Mouse (Mus musculus) ovary, adult 18-20 months (tissue): ENCODE data around the gene Rerg.
"Not testable (repeated sequence)": the region's sequence is repeated elsewhere in the genome, so short reads cannot be mapped to it uniquely, and the experiment has no call there.

Experiments used
- DNase-seq: peaks from one replicate; pipeline ENCODE4 v3.0.0; 2022; ENCODE audit warnings: low spot score, mixed read lengths

The Rerg gene

DNA sequence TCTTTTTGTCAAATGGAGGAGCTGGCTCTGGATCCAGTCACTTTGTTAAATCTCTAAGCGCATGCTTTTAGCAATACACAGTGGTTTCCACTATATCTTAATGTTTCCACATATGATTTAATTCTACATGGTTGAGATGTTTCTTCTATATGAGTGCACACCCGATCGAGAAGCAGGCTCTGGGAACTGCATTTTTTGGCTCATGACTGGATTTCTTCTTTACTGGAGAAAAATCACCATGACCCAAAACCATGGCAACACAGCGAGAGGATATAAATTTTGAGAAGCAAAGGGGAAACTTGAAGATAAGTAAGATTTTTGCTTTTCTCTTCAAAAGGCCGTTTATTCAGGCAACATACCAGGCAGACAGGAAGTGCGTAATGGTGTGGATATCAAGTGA, 94.1 kb downstream of the Rerg start:
- DNase-seq: no peak

DNA sequence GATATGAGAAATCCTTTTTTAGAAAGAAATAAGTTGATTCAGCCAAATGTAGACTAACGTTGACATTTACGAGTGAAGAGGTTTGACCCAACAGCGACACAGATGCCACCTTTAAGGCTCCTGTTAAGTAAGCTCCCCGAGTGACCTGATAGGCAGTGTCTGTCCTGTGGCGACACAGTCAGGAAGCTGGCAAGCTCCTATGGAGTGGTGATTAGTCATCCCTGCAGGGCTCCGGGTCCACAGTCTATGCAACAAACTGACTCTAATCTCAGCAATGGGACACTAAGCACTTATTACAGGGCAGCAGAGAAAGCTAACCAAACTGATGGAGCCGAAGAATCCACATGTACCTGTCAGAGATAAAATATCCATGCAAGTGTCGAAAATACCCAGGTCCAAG, 98.0 kb downstream of the Rerg start:
- no peak for DNase-seq

DNA sequence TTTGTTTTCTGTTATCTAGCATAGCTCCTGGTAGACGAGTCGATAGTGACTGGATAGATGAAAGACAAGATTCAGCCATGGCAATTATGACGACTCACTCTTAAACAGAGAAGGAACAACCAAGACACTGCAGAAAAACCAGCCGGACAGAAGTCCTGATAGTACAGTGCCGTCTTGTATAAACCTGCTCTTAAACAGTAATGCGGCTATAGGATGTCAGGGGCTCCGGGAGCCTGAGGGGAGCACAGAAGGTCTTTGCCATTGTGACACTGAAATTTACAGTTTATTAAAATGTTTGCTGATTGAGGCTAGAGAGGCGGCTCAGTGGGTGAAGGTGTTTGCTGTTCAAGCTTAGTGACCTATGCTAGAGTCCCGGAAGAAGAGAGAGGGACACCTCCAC, 98.8 kb downstream of the Rerg start:
- DNase-seq: no peak

DNA sequence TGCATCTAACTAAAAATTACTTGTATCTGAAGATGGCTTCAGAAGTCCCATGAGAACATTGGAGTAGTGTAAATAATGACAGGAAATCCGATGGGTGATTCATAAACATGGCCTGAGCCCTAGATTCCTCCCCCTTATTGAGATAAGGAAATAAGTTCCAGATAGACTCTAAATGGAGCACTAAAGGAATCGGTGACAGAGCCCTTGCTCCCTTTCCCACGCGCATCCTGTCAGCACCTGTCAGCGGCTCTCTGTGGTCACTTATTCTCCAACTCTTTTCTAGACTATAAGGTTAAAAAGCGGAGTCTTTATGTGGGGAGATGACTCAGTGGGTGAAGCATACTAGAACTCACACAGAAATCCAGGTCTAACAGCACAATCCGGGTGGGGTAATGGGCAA, 104.8 kb downstream of the Rerg start:
- DNase-seq: no peak

DNA sequence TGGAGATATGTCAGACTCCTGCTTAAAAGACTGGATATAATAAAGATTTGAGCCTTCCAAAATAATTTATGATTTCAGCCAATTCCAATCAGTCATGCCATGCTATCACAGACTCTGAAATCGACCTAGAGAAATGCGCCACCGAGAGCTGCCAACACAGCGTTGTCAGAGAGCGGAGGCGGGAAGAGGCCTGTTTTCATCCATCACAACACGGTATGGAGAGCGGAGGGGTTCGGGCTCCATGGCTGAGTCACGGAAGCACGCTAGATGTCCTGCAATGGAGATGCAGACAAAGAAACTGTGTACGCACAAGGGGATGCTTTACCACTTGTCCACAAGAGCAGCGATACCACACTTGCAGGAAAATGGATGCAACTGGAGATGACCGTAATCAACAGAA, 105.5 kb downstream of the Rerg start:
- DNase-seq: no peak

DNA sequence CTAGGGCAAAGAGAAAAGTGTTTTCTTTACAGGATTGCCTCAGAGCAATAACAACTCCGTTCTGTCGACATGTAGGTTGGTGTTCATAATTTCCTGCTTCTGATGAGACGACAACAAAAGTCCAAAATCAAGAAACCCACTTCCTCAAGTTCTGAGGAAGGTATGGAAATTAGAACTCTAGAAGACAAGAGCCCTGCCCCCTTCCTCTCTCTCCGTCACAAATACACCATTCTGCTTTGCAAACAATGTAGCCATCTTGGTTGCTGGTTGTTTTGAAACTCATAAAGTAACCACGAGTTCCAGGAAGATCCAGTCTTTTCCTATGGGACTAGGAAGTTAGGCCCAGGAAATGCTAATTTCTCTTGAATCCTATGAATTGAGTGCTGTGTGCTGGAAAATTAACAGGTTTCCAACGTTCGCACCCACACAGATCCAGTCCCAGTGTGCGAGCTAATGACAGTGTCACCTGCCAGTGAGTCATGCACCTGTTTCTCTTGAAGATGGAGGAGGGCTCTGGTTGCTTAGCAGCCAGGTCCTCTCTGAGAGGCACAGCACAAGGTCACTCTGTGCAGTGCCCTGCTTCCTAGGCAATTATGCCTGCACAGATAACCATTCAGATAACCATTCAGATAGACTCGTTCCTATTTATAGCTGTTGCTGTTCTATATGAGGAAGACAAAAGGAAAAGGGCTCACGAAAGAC, 106.9 kb downstream of the Rerg start:
- DNase-seq: no peak

DNA sequence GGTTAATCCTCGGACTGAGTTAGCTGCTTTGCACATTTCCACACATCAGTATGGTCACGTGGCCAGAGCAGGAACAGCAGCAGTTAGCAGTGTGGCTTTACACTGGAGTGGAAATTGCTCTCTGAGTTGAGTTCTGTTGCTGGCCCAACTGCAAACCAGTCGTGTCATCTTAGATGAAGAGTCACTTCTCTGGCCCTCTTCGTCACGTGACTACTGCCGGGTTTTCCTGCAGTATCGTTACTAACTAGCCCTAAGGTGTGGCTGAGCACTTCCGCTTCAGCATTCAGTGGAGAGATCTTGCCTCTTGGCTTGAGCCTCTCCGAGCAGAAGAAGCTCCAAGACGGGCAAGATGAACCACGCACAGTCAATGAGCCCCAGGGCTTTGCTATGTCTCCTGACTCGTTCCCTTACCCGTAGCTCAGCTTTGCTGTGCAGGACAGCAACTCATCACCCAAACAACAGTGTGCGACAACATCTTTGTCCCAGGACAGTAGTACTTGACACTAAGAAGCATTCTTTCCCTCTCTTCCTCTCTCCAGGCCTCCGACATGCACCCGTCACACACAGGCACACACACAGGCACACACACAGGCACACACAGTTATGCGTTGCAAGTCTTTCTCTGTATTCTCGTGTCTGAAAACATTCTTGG, 108.3 kb downstream of the Rerg start:
- DNase-seq: no peak

DNA sequence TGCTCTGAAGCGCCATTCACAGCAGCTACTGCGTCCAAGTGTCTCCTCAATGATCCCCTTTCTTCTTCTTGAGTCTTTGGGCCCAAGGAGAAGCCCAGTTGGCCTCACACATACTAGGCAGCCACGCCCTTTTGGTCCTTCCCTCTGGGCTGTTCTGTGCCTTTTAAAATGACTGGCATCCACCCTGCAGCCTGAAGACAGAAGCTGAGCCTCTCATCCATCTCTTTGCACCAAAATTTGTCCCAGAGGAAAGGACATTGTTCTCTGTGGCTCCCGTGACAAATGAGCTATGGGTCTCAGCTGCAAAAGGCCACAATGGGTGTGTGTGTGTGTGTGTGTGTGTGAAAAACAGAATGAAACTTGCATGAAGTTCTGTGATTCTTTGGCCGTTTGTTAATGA, 109.7 kb downstream of the Rerg start:
- no peak for DNase-seq

DNA sequence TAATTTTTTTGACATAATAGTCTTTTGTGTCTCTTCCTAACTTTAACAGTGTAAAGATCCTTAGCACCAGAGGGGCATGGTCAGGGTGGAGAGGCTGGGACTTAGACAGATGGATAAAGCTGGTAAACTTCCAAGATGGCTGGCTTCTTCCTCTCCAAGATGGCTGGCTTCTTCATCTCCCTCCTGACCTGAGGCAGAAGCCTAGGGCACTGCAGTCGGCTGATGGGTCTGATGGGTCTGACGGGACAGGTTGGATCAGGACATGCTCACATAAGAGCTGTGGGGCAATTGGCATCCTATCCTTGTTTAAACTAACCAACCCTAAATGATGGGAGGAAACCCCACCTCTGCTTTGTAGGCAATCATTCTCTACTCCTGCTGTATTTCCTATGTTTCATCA, 112.0 kb downstream of the Rerg start:
- DNase-seq: no peak

DNA sequence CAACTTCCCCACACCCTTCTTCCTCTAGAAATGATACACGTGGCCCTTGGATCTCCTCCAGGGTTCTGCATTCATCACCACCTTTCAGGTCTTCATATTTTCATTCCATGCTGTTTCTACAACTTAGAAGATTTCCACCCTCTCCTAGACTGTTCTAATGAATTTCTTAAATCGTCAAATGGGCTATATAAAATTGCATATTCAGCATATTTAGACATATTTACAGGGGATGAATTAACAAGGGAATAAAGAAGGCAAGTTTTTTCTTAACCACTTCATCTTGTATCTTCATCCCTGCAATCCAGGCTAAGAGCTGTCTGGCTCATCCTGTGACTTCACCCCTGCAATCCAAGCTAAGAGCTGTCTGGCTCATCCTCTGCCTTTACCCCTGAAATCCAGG, 116.2 kb downstream of the Rerg start:
- no peak for DNase-seq

DNA sequence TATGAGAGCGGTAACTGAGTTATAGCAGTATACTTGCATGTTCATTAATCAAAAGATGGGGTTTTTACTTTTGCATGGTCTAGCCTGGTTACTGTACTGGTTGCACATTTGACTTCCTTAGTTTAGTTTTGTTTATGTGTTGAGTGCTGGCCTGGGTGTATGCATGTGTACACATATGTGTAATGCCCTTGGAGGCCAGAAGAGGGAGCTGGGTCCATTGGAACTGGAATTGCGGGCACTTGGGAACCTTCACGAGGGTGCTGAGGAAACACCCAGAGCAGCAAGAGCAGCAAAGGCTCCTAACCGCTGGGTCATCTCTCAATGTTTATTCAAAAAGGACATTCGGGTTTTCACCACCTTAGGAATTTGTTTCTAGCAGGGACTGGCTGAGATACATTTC, 116.8 kb downstream of the Rerg start:
- DNase-seq: no peak

DNA sequence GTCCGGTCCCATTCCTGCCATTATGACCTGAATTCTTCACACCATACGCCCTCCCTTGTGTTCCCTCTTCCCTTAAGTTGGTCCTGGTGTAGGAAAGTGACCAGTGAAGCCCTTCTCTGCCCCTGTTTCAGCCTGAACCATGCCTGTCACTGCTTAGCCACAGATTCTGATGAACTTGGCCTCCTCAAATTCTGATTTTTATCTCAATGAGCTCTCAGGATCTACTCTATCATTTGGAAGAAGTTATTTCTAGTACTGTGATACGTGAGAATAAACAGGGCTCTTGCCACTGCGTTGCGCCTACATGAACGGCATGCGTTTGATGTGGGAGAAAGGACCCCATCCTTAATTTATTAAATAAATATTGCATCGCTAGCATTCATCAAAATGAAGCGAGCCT, 117.3 kb downstream of the Rerg start:
- no peak for DNase-seq

DNA sequence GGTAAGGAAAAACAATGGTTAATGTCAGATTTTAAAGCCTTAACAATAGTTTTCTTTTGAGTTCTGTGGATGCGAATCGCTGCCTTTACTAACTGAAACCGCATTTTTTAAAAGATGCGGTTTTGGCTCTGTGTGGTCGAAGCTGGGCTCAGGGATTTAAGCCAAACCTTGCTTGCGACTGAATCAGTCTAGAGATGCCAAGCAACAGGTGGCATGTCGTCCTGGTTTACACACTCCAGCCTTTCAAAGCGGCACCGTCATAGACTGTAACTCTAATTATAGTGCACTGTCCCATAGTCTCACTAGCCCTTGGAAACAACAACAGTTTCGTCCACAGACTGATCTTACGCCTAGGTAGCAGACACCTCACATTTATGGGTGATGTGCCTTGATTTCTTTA, 123.3 kb downstream of the Rerg start:
- DNase-seq: no peak

DNA sequence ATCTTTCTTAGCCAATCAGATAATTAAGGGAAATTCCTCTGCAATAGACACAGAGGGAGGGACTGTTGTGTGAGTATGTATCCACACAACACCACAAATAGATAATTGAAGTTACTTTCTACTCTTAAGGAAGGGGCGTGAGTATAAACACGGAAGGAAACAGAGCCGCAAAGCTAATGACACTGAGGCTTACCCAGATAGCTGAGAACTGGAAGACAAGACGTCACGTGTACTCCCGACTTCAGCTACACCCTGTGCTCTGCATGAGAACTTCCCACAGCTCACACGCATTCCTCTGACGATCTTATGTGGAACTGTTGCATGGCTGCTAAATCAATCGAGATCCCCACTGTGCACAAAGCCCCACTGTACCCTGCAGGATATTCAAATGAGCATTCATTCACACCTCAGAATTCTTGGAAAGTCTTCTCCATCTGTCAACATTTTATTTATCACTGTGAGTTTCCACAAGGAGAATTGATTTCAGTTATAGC, 125.2 kb downstream of the Rerg start:
- DNase-seq: no peak

DNA sequence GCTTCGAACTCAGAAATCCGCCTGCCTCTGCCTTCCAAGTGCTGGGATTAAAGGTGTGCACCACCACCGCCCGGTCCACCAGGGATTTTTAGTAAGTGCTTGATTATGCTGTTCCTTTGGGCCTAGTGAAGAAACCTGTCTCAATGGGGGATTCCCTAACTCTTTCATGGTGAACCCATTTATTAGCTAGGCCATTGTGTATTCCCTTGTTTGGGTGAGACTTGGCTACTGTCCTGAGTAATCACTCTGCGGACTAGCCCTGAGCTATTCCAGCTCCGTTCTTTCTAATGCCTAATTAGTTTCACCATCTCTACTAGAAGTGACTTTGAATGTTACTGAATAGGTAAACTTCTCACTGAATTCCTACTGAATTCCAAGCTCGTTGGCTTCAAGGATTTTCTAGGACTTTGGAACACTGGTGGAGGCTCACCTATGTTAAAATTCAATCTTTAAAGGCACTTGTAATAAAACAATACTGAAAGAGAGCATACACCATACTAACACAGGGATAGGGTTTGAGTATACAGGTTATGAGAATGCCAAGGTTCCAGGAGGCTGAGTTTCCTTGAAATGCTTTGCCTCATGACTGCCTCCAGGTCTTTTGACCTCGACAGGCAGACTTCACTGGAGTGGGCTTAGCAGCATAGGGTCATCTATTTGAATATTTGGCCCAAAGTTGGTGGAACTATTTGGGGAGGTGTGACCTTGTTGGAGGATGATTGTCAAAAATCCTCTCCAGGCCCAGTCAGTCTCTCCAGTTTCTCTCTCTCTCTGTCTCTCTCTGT, 134.5 kb downstream of the Rerg start:
- not testable (repeated sequence) for DNase-seq

DNA sequence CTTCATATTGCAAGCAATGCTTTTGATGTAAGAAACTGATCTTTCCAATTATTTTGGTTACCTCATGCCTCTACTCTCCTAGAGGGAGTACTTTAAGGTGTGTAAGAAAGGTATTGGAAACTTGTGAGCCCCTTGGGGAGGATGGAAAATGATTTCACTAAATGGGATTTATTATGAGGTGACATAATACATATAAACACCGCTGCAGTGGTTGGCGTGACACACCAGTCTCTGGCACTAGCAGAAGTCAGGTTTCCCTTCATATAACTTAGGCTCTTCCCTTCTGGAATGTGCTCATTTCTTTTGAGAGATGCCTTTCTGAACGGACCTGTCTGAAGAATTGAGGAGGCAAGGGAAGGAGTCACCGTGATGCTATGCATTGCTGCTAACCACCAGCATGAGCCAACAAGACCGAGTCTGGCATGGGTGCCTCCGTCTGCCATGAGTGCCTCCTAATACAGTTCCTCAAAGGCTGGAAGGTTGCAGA, 139.6 kb downstream of the Rerg start:
- no peak for DNase-seq

DNA sequence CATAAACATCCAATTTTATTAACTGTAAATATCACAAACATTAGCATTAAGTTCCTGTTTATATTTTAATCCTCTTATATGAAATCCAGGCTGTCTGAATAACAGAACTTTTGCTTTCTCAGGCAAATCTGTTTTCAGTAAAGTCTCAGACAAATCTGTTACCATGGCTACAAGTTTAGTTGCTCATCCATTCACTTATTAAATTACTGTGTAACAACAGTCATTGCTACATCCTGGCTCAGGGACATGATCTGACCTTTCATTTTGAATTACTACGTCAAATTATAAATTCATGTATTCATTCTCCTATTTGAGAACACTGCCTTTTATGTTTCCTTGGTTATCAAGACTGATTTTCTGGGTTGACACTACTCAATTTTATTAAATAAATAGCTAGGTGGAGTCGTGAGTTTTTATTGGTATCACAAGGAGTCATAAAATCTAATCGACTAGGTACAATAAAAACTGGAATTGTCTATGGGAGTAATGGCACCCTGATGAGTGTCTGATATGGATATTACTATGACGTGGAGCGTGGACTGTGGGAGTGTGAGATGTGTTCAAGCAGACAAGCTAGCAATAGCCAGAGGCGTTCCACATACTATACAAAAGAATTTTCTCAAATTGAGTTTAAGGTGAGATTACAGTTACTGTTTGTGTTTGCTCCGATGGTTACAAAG, 140.2 kb downstream of the Rerg start:
- no peak for DNase-seq

DNA sequence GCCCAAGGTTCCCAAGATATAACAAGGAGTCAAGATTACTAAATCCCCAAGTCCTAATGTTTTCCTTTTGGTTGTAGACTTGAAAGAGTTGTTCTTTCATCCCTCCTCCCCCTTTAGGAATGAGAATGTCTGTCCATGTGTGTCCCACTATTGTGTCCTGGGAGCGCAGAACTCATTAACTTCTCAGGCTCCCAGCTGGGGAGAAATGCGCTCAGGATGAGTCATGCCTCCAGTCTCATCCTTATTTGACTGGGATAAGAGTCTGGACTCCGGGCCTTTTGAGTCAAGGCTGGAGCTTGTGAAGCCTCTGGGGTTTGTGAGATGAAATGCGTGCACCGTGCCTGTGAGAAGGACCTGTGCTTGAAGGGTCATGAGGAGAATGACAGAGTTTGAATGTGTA, 144.8 kb downstream of the Rerg start:
- peak; percentile 49 for DNase-seq

DNA sequence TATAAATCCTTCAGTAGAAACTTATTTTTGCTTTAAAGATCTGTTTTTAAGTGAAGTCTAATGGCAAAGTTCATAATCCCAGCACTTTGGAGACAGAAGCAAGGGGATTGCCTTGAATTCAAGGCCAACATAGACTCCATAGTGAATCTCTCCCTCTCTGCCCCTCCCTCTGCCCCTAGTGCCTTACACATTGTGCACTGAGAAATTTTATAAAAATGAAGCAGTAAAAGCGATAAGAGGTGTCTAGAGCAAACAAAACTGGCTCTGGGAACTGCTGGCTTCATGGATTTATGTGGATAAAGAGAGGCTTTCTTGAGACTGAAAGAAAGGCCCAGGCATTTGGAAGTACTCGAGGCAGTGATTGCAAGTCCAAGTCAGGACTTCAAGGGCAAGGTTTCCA, 145.8 kb downstream of the Rerg start:
- DNase-seq: peak; percentile 10

DNA sequence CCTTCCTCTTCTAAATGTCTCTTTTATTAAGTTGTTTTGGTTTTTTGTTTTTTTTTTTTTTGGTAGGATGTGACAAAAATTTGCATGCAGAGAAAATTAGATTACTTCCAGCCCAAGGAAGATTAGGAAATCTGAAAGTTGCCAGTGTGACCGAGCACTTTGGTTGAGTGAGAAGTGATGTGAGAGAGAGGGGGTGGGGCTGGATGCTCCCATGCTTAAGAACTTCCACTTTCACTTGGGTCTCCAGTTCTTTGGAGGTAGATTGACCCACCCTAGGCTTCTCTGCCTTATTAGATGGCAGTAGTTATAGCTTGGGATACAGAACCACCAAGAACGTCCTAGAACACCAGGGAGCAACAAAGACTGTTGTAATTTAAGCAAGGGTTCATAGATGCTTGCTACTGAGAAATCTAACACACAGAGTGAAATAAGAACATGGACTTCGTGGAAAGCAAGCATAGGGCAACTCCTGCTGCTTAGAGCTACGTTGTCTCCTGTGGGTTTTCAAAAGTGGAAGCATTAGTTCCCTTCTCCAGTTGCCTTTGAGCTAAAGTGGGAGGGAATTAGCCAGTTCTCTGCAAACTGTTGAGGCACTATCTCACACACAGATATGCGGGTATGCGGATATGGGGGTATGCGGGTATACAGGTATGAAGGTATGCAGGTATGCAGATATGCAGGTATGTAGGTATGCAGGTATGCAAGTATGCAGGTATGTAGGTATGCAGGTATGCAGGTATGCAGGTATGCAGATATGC, 152.9 kb downstream of the Rerg start:
- DNase-seq: no peak

DNA sequence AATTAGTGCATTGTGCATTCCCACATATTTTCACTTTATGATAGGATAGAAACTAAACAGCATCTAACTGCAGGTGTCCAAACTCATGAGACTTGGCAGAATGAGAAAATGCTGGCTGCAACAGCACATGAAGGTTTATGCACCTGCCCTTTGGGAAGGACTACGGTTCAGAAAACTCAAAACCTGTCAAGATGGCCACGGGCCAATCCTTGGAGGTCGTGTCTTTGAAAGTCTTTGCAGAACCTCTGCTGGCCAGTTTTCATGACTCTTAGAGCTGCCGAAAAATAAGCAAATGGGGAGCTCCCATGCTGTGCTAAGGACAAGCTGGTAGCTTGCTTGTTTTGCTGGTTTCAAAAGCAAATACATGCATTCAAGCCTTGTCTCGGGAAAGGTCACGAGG, 156.0 kb downstream of the Rerg start:
- DNase-seq: no peak

DNA sequence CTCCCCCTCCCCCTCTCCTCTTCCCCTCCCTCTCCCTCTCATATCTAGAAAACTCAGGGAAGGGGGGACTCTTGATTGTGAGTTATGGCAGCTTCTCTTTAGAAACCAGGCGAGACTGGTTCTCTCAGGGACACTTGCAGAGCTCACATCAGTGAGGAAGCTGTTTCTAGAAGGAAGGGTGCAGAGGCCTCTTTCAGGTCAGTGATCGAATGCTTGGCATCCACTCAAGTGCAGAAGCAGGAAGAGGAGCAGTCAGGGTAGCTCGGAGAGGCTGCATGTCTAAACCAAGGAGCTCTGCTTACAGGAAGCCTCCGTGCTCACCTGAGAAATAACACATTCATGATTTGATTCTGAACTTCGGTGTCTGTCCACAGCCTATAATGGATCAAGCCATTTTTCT, 159.1 kb downstream of the Rerg start:
- no peak for DNase-seq
